ENCODE assay signal across 9 mouse cellular contexts in the genomic region with DNA sequence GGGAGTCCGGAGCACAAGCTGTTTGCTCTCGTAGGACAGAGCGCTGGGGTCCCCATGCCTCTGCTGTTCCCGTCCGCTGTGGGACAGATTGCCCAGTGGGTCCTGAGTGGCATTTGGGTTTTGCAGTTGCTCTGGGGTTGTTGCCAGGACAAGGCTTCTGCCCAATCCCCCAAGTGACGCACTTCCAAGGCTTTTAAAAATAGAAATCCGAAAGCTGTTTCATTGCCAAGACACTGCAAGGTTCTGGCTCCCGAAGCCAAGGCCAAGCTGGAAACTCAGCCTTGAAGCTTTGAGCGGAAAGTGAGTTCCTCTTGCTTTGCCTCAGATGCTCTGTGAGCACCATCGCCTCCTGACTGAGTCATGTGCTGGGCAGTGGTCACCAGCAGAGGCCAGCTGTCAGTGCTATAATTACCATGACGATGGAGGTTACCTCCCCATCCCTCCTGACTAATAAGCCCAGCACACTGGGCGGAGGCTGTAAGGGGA. TPM values are rescaled to one million over a fixed set of nuclear protein-coding genes. Genes with fewer than 3 reads are reported as not detected.
A peak's percentile ranks its signal among the peaks of the same experiment; 100 is the strongest.
DNase-seq lines count a peak whose midpoint lies in the region; ATAC-seq lines count a peak whose summit lies in the region.
"Had no signal": no experiment of that assay in that cellular context is flagged by ENCODE, and none has a peak within 500 bp of the region (broad histone marks: within the 10 kb centered on the region; RNA-seq: fewer than 3 reads in every experiment).

No protein-coding gene starts in this region.

- no peak overlapping the region for H3K4me3 ChIP-seq in hindbrain, embryonic 14.5 days (replicated peaks; ENCODE audit: low read length)
- H3K4me3 ChIP-seq in intestine, embryonic 15.5 days (replicated peaks) = no peak overlapping the region

- H3K4me1 ChIP-seq in hindbrain, embryonic 14.5 days (replicated peaks; ENCODE audit: control insufficient read depth, insufficient read depth, low read length) = no peaks in the 10 kb centered on the region
- H3K4me1 ChIP-seq in intestine, embryonic 15.5 days (replicated peaks) = no peaks in the 10 kb centered on the region

- no peak overlapping the region for H3K27ac ChIP-seq in hindbrain, embryonic 14.5 days
- H3K27ac ChIP-seq in intestine, embryonic 15.5 days = no peak overlapping the region
- H3K27ac ChIP-seq: liver, embryonic 14.5 days had no signal

- peak; percentile 54 for DNase-seq in embryo, embryonic 10 days (ENCODE audit: low spot score)
- DNase-seq in embryo, embryonic 9.5 days (ENCODE audit: extremely low spot score) = no peak
- peak; percentile 92 to 95 for DNase-seq in adrenal gland, adult (ENCODE audit: inconsistent age in 2 of 2, low spot score in 1 of 2)
- peak; percentile 96 for DNase-seq in fibroblast of lung, adult 2 months (ENCODE audit: low read depth)
- DNase-seq in hindbrain, embryonic 14.5 days (ENCODE audit: low spot score) = no peak
- DNase-seq in left cerebral cortex, postnatal 14 days (ENCODE audit: low spot score in 2 of 2) = peak; percentile 52 to 72
- peak; percentile 16 to 32 for DNase-seq in right cerebral cortex, postnatal 36 days (ENCODE audit: low spot score in 2 of 2)

- ATAC-seq in hindbrain, embryonic 14.5 days (ENCODE audit: low FRiP score) = peak; percentile 51
- no peak for ATAC-seq in intestine, embryonic 15.5 days

- no peaks in the 10 kb centered on the region for H3K27me3 ChIP-seq in hindbrain, embryonic 14.5 days (ENCODE audit: control insufficient read depth, insufficient read depth, low read length)
- no peaks in the 10 kb centered on the region for H3K27me3 ChIP-seq in intestine, embryonic 15.5 days (replicated peaks)

- no peaks in the 10 kb centered on the region for H3K36me3 ChIP-seq in hindbrain, embryonic 14.5 days (replicated peaks; ENCODE audit: control insufficient read depth, insufficient read depth)
- H3K36me3 ChIP-seq in intestine, embryonic 15.5 days = no peaks in the 10 kb centered on the region

- H3K9me3 ChIP-seq in hindbrain, embryonic 14.5 days (ENCODE audit: control insufficient read depth, low read length) = no peaks in the 10 kb centered on the region
- no peaks in the 10 kb centered on the region for H3K9me3 ChIP-seq in intestine, embryonic 15.5 days

- 63% methylated on average over 12 of the region's 12 CpGs for WGBS in hindbrain, embryonic 14.5 days
- WGBS in intestine, embryonic 15.5 days = 63% methylated on average over 12 of the region's 12 CpGs

- intact Hi-C loops in left cerebral cortex, postnatal 14 days (cut with DNase I) = no loop called here

- no peak overlapping the region for H3K9ac ChIP-seq in hindbrain, embryonic 14.5 days
- no peak overlapping the region for H3K9ac ChIP-seq in intestine, embryonic 15.5 days
- H3K9ac ChIP-seq: liver, embryonic 14.5 days had no signal

- H3K4me2 ChIP-seq in hindbrain, embryonic 14.5 days (replicated peaks) = no peak overlapping the region
- no peak overlapping the region for H3K4me2 ChIP-seq in intestine, embryonic 15.5 days (replicated peaks)

RNA-seq across cellular contexts. Expression of a gene that starts 54.7 kb away (rescaled TPM):
- 6.1 and 7.2 TPM in 2 replicates for polyA plus RNA-seq in hindbrain, embryonic 14.5 days (2014; fragmentation: Nextera tagmentation; extraction: Ambion mirVana)
- total RNA-seq in left cerebral cortex, postnatal 14 days (2021) = 10 to 100 TPM; 12.1 to 12.8 TPM
- polyA plus RNA-seq in intestine, embryonic 15.5 days (2015; fragmentation: Nextera tagmentation; extraction: Ambion mirVana) = 9.0 and 9.4 TPM in 2 replicates

Comparison
In these comparisons a context has a peak if more than half of its experiments do, and no peak if none do; other contexts are left out.
1. DNase-seq: peak in embryo, embryonic 10 days (single experiment), adrenal gland, adult (2 of 2), fibroblast of lung, adult 2 months (single experiment), left cerebral cortex, postnatal 14 days (2 of 2) and right cerebral cortex, postnatal 36 days (2 of 2); none in embryo, embryonic 9.5 days (single experiment) and hindbrain, embryonic 14.5 days (single experiment).